Mouse (Mus musculus) adrenal gland (tissue): ENCODE measurements around the gene Olfr316.

Source experiments
- intact Hi-C: fragments of 180-260 bp; cut with DNase I; formaldehyde crosslinking; loops from one replicate; pipeline ENCODE4 v1.15.1; 2025

Gene Olfr316

GRCm38 (mm10) chr11:58804393-58804792, 51.9 kb downstream of the Olfr316 start:
- intact Hi-C loops = no loop called here
